Mouse (Mus musculus): ENCODE results near the gene Spef1. TPM values are rescaled to one million over a fixed set of nuclear protein-coding genes. Genes with fewer than 3 reads are reported as not detected.
"Not testable (repeated sequence)": the region's sequence is repeated elsewhere in the genome, so short reads cannot be mapped to it uniquely, and the experiment has no call there.

Gene Spef1
- total RNA-seq (2021), result 1 to 10 TPM; 6.3 to 7.2 TPM

- DNase-seq, result peak; percentile 90
These were observed at the start of gene Spef1, which contains the start of gene Cdc25b for GRCm38 (mm10) chr2:131186771-131187601. Spef1 (minus strand) TSS chr2:131187282. Cdc25b (plus strand) TSS chr2:131186949.

GRCm38 (mm10) chr2:131234970-131235635 is 48.0 kb upstream of the Spef1 start:
- no peak for DNase-seq

- peak; percentile 44 for DNase-seq
These were observed 47.1 kb upstream of the Spef1 start for GRCm38 (mm10) chr2:131234127-131234650.

- DNase-seq, result peak; percentile 96
These were observed 46.4 kb upstream of the Spef1 start, which contains the start of gene Mavs for GRCm38 (mm10) chr2:131233307-131234126. Mavs (plus strand) TSS chr2:131234063.

GRCm38 (mm10) chr2:131232558-131232957 is 45.5 kb upstream of the Spef1 start:
- no peak for DNase-seq

GRCm38 (mm10) chr2:131227243-131227642 is 40.2 kb upstream of the Spef1 start:
- DNase-seq, result no peak

GRCm38 (mm10) chr2:131226669-131227068 is 39.6 kb upstream of the Spef1 start:
- not testable (repeated sequence) for DNase-seq

- DNase-seq, result no peak
These were observed 38.1 kb upstream of the Spef1 start for GRCm38 (mm10) chr2:131225178-131225577.

- DNase-seq, result no peak
These were observed 36.5 kb upstream of the Spef1 start for GRCm38 (mm10) chr2:131223569-131223968.

GRCm38 (mm10) chr2:131222562-131222961 is 35.5 kb upstream of the Spef1 start:
- no peak for DNase-seq

- no peak for DNase-seq
These were observed 34.9 kb upstream of the Spef1 start for GRCm38 (mm10) chr2:131221853-131222515.

GRCm38 (mm10) chr2:131220030-131220429 is 32.9 kb upstream of the Spef1 start:
- DNase-seq, result no peak

- DNase-seq, result peak; percentile 54
These were observed 29.1 kb upstream of the Spef1 start for GRCm38 (mm10) chr2:131215941-131216858.

GRCm38 (mm10) chr2:131213773-131214172 is 26.7 kb upstream of the Spef1 start:
- DNase-seq, result no peak

- DNase-seq, result peak; percentile 29
These were observed 24.0 kb upstream of the Spef1 start for GRCm38 (mm10) chr2:131211026-131211615.

- DNase-seq, result peak; percentile 96
These were observed 23.1 kb upstream of the Spef1 start for GRCm38 (mm10) chr2:131209969-131210792.

- peak; percentile 35 for DNase-seq
These were observed 22.2 kb upstream of the Spef1 start for GRCm38 (mm10) chr2:131209125-131209795.

GRCm38 (mm10) chr2:131208356-131208755 is 21.3 kb upstream of the Spef1 start:
- no peak for DNase-seq

- no peak for DNase-seq
These were observed 19.7 kb upstream of the Spef1 start, which contains the start of gene Ap5s1 for GRCm38 (mm10) chr2:131206778-131207177. Ap5s1 (plus strand) TSS chr2:131207078.

Data from heart, postnatal 4 days (tissue).